Mouse (Mus musculus): ENCODE measurements around the gene Wnk4.

Gene Wnk4

GRCm38 (mm10) chr11:101272446-101272845, 12.1 kb downstream of the Wnk4 start:
- DNase-seq (ENCODE audit: low read depth, low spot score) = no peak

GRCm38 (mm10) chr11:101275309-101275708, 14.9 kb downstream of the Wnk4 start:
- DNase-seq (ENCODE audit: low read depth, low spot score) = no peak

DNA sequence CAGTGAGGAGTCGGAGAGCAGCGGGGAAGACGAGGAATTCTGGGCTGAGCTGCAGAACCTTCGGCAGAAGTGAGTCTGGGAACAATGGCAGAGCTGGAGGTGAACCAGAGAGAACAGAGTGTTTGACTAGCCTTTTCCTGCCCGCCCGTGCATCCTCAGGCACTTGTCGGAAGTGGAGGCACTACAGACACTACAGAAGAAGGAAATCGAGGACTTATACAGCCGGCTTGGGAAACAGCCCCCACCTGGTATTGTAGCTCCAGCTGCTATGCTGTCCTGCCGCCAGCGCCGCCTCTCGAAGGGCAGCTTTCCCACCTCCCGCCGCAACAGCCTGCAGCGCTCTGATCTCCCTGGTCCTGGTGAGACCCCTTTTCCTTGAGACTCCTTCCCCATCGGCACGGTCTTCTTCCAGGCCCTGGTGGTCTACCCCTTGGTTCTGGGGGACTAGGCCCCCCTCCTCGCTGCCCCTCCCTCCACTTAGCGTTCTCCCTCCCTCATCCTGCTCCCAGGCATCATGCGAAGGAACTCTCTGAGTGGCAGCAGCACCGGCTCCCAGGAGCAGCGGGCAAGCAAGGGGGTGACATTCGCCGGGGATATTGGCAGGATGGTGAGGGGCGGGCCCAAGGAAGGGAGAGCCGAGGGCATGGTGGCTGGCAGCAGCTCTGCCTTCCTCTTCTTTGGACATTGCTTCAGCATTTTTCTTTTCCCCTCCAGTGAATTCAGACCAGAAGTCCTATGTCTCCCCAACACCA, 16.1 kb downstream of the Wnk4 start:
- no peak for DNase-seq (ENCODE audit: low read depth, low spot score)

GRCm38 (mm10) chr11:101277381-101278222, 17.2 kb downstream of the Wnk4 start:
- DNase-seq (ENCODE audit: low read depth, low spot score) = no peak

- DNase-seq (ENCODE audit: low read depth, low spot score) = peak; percentile 67
These were observed 18.1 kb downstream of the Wnk4 start, which contains the start of the genes Cntd1 and Coa3 for GRCm38 (mm10) chr11:101278223-101279192. Gene Cntd1, plus strand, starts transcription at chr11:101279012. Gene Coa3, minus strand, starts transcription at chr11:101279114.

GRCm38 (mm10) chr11:101279193-101279569, 18.8 kb downstream of the Wnk4 start:
- DNase-seq (ENCODE audit: low read depth, low spot score) = no peak

DNA sequence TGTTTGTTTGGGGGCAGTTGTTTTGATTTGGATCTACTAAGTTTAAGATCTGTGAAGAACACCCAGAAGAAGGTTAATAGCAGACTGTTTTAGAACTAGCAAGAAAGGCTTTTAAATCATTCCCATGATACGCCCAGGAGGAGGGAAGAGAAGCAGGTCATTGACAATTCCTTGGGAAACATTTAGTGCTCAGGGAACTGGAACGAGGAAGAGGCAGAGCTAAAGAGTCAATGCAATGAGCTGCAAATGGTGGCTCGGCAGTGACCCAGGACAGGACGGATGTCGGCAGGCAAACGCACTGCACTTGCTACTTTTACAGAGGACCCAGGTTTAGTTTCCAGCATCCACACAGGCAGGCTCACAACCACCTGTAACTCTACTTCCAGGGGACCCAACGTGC, 20.5 kb downstream of the Wnk4 start:
- no peak for DNase-seq (ENCODE audit: low read depth, low spot score)

- DNase-seq (ENCODE audit: low read depth, low spot score) = no peak
These were observed 22.5 kb downstream of the Wnk4 start for GRCm38 (mm10) chr11:101282896-101283295.

- DNase-seq (ENCODE audit: low read depth, low spot score) = no peak
These were observed 23.4 kb downstream of the Wnk4 start for GRCm38 (mm10) chr11:101283805-101284204.

DNA sequence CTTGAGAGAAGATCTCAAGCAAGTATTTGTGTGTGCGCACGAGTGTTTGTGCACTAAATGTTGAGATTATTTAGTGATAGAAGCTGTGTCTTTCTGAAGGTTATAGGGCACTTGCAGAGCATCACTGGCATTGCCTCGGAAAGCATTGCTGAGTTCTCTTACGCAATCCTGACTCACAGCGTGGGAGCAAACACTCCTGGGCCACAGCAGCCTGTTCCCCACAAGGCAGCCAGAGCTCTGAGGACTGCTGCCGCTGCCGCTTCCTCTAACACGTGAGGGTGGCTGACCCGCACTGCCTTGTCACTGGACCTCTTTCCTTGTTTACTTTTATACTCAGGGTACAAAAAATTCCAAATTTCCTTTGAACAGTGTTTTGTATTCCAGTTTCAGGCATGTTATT, 26.9 kb downstream of the Wnk4 start:
- no peak for DNase-seq (ENCODE audit: low read depth, low spot score)

GRCm38 (mm10) chr11:101291231-101291630, 30.9 kb downstream of the Wnk4 start:
- no peak for DNase-seq (ENCODE audit: low read depth, low spot score)

DNA sequence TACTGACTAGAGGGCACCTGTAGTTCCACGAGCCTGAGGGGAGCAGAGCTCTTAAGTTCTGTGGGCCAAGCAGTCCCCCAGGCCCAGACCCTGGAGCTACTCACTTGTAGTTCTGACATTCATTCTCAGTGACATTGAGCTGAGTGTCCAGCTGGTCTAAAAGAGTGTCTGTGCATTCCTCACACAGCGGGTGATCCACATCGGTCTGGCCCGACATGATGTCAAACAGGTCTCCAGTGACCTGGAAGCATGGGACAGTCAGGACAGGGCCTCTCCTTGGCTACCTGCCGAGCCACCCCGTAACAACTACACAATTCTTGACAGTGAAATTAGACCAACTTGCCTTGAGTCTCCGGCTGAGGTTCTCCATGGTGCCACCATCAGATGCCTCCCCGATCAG, 34.8 kb downstream of the Wnk4 start:
- no peak for DNase-seq (ENCODE audit: low read depth, low spot score)

GRCm38 (mm10) chr11:101300881-101301280, 40.5 kb downstream of the Wnk4 start:
- no peak for DNase-seq (ENCODE audit: low read depth, low spot score)

- DNase-seq (ENCODE audit: low read depth, low spot score) = no peak
These were observed 41.1 kb downstream of the Wnk4 start for GRCm38 (mm10) chr11:101301299-101302003.

- peak; percentile 89 for DNase-seq (ENCODE audit: low read depth, low spot score)
These were observed 41.8 kb downstream of the Wnk4 start, which contains the start of gene Becn1 for GRCm38 (mm10) chr11:101302004-101302798. Gene Becn1, minus strand, starts transcription at chr11:101302286.

DNA sequence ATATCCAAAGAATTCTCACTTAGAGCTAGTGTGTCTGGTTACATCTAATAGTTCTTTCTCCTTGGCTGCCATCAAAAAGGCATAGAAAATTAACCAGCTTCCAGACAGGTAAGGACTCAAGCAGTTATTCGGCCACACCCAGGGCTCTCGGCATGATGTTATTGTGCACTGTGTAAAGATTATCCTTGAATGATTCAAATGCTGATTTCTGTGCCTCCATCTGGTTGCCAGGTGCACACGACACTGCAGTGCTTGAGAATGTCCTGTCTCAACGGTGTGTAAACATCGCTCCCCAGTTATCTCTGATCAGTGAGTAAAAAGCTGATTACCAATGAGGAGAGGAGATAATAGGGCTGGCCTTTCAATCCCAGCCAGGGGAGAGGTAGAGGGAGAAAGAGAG, 47.4 kb downstream of the Wnk4 start:
- no peak for DNase-seq (ENCODE audit: low read depth, low spot score)

GRCm38 (mm10) chr11:101311083-101311482, 50.7 kb downstream of the Wnk4 start:
- DNase-seq (ENCODE audit: low read depth, low spot score) = no peak

- DNase-seq (ENCODE audit: low read depth, low spot score) = no peak
These were observed 51.8 kb downstream of the Wnk4 start for GRCm38 (mm10) chr11:101312150-101312549.

DNA sequence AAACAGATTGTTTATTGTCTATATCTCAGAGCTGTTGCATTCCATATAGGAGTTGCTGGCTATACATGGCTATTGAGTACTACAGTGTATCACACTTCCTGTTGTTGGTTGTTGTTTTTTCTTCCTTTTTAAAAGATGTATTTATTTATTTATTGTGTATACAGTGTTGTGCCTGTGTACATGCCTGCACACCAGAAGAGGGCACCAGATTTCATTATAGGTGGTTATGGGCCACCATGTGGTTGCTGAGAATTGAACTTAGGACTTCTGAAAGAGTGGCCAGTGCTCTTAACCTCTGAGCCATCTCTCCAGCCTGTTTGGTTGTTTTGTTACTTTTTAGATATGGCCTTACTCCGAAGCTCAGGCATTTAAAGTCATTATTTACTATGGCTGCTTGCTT, 54.2 kb downstream of the Wnk4 start:
- DNase-seq (ENCODE audit: low read depth, low spot score) = no peak

DNA sequence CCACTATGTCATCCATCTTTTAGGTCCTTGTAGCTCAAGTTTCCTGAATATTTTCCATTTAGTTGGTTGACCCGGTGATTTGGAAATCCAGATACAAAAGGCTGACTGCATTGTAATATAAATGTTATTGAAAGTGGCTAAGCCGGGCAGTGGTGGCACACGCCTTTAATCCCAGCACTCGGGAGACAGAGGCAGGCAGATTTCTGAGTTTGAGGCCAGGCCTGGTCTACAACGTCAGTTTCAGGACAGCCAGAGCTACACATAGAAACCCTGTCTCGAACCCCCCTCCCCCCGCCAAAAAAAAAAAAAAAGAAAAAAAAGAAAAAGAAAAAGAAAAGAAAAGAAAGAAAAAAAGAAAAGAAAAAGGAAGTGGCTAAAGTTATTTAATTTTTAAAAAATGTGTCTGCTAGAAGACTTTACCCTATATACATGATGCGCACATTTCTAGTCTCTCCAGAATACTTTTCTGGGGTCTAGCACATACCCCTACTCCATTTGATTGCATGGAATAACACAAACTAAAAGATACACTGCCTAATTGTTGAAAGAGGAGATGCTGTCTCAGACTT, 54.8 kb downstream of the Wnk4 start:
- DNase-seq (ENCODE audit: low read depth, low spot score) = no peak
